Mouse (Mus musculus) intestine, embryonic 16.5 days (tissue): Measurements from ENCODE around the gene Ankrd52. TPM values are rescaled to one million over a fixed set of nuclear protein-coding genes. Genes with fewer than 3 reads are reported as not detected.
A peak's percentile ranks its signal among the peaks of the same experiment; 100 is the strongest.

Source experiments
- ATAC-seq: fragments of 200-750 bp; cut with Nextera tagmentation; 2 replicates; pipeline ENCODE4 v1.8.0; 2017; ENCODE audit warnings: moderate TSS enrichment, moderate library complexity
- H3K27ac ChIP-seq: fragments of 300-500 bp; sonication (generic); 2 replicates; pipeline ENCODE4 v1.5.1; 2014; ENCODE audit warnings: mild to moderate bottlenecking, low read length
- H3K27me3 ChIP-seq: fragments of 300-500 bp; sonication (generic); replicated peaks from 2 replicates; pipeline ENCODE4 v1.6.1; 2014; ENCODE audit warnings: low read length, control low read depth, mixed read lengths; ENCODE audit not compliant: control insufficient read depth, insufficient read depth
- H3K36me3 ChIP-seq: fragments of 300-500 bp; sonication (generic); 2 replicates; pipeline ENCODE4 v1.6.1; 2014; ENCODE audit warnings: low read length, control low read depth; ENCODE audit not compliant: control insufficient read depth, insufficient read depth
- H3K4me1 ChIP-seq: fragments of 300-500 bp; sonication (generic); 2 replicates; pipeline ENCODE4 v1.6.1; 2014; ENCODE audit warnings: low read length, control low read depth, mixed read lengths; ENCODE audit not compliant: control insufficient read depth, insufficient read depth
- H3K4me2 ChIP-seq: fragments of 300-500 bp; sonication (generic); 2 replicates; pipeline ENCODE4 v1.6.1; 2014; ENCODE audit warnings: low read depth, low read length, control low read depth
- H3K4me3 ChIP-seq: fragments of 300-500 bp; sonication (generic); 2 replicates; pipeline ENCODE4 v1.5.1; 2014; ENCODE audit warnings: mild to moderate bottlenecking, low read length
- H3K9ac ChIP-seq: fragments of 300-500 bp; sonication (generic); 2 replicates; pipeline ENCODE4 v1.6.1; 2014; ENCODE audit warnings: low read depth, low read length
- H3K9me3 ChIP-seq: fragments of 300-500 bp; sonication (generic); 2 replicates; pipeline ENCODE4 v1.6.1; 2016; ENCODE audit warnings: low read length, control low read depth; ENCODE audit not compliant: control insufficient read depth
- WGBS: fragments of 180-500 bp; shearing (Covaris S2); extraction: QIAGEN DNeasy Blood & Tissue Kit; methylation state at CpG from one replicate; pipeline ENCODE4 v1.1.7; 2014; 5-methylcytosine and 5-hydroxymethylcytosine counted together
- polyA plus RNA-seq: library from polyadenylated mRNA; unstranded; fragments of >200 nt; fragmentation: Nextera tagmentation; extraction: Ambion mirVana; gene quantifications from 2 replicates; pipeline ENCODE4 v1.2.1, GENCODE M21; 2015

The Ankrd52 gene
- polyA plus RNA-seq, 1 experiment from 2014 or later, result 6.7 TPM

- ATAC-seq, result no peak
- H3K27me3 ChIP-seq, result no peaks in the 10 kb centered on the region
- peak overlapping the region; percentile 88; the same call in 1 of the 2 replicates for H3K9ac ChIP-seq
- peaks cover 26% of the 10 kb centered on the region for H3K4me1 ChIP-seq
- H3K9me3 ChIP-seq, result no peaks in the 10 kb centered on the region
- no peak overlapping the region for H3K27ac ChIP-seq
- peak overlapping the region; percentile 95 for H3K4me3 ChIP-seq
- 71% methylated on average over 2 of the region's 2 CpGs for WGBS
- no peaks in the 10 kb centered on the region; the same call in 1 of the 2 replicates for H3K36me3 ChIP-seq
- peak overlapping the region; percentile 69 for H3K4me2 ChIP-seq
These were observed 38.0 kb upstream of the Ankrd52 start for GRCm38 (mm10) chr10:128338948-128339347.

DNA sequence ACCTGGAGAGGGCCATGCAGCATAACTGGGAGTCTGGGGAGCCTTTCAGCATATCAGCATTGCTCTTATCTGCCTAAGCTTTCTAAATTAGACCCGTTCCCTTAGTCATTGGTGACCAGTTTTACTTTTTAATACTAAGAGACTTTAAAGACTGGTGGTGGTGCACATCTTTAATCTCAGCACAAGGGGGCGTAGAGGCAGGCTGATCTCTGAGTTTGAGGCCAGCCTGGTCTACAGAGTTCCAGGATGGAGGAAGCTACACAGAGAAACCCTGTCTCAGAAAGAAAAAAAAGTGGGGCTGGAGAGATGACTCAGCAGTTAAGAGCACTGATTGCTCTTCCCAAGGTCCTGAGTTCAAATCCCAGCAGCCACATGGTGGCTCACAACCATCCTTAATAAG, 36.7 kb upstream of the Ankrd52 start:
- H3K36me3 ChIP-seq, result no peaks in the 10 kb centered on the region; the same call in 1 of the 2 replicates
- no peak overlapping the region for H3K4me2 ChIP-seq
- peaks cover 33% of the 10 kb centered on the region for H3K4me1 ChIP-seq
- no peak overlapping the region for H3K27ac ChIP-seq
- 72% methylated on average over 2 of the region's 2 CpGs for WGBS
- H3K4me3 ChIP-seq, result no peak overlapping the region
- ATAC-seq, result no peak
- no peaks in the 10 kb centered on the region for H3K9me3 ChIP-seq
- H3K27me3 ChIP-seq, result no peaks in the 10 kb centered on the region
- H3K9ac ChIP-seq, result no peak overlapping the region

DNA sequence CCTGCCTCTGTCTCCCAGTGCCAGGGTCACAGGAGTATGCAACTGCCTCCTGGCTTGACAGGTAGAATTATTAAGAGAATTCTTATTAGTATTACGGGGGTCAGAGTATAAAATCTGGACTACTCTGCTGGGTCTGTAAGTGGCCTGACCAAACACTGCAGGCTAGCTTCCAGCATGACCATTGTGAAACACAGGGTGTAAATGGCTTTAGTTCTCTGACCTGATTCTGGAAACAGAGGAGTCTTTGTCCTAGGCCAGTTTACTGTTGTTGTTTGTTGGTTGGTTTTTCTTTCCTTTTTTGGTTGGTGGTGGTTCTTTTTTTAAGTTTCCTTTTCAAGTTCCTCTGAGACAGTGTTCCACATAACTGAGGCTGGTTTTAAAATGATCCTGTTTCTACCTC, 33.5 kb upstream of the Ankrd52 start:
- Histone ChIP-seq H3K9me3 (no peaks in the 10 kb centered on the region), H3K27me3 (no peaks in the 10 kb centered on the region), H3K36me3 (no peaks in the 10 kb centered on the region; the same call in 1 of the 2 replicates), H3K4me2 (no peak overlapping the region), H3K4me1 (peaks cover 20% of the 10 kb centered on the region), H3K27ac (peak overlapping the region; percentile 32; the same call in 1 of the 2 replicates), H3K9ac (no peak overlapping the region), H3K4me3 (no peak overlapping the region)
- 77% methylated on average over 1 of the region's 1 CpGs for WGBS
- no peak for ATAC-seq

DNA sequence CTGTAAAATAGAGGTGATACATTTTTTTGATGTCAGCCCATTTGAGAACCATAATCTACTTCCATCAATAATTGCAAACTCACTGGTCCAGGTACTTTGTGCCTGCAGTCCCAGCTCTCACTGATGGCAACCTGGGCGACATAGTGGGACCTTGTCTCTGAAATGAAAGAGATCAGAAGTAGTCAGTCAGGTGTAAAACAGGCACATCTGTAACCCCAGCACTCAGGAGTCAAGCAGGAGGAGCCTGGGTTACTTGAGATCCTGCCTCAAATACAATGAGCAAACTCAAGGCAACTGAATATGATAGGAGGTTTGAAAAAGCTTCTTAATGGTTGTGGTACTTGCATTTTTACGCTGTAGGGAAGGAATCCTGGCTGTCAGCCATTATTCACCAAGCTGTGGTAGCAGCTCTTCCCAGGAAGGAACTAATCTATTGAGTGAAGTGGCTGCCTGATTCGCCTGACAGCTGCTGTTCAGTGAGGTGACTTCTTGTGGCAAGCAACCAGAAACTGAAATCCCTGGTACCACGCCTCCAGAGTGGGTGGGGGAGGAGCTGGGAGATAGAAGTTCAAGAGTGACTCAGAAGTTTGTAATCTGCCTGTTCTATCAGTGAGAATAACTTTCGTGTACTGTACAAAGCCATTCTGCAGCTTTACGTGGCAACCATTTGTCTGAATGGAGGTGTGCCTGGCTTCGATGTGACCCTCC, 32.2 kb upstream of the Ankrd52 start:
- peak overlapping the region; percentile 87 for H3K27ac ChIP-seq
- no peak overlapping the region for H3K9ac ChIP-seq
- peak; percentile 92 for ATAC-seq
- H3K4me2 ChIP-seq, result peak overlapping the region; percentile 23
- H3K4me3 ChIP-seq, result peak overlapping the region; percentile 9
- no peaks in the 10 kb centered on the region for H3K9me3 ChIP-seq
- no peaks in the 10 kb centered on the region for H3K27me3 ChIP-seq
- WGBS, result 19% methylated on average over 7 of the region's 7 CpGs
- H3K4me1 ChIP-seq, result peaks cover 9% of the 10 kb centered on the region
- H3K36me3 ChIP-seq, result no peaks in the 10 kb centered on the region; the same call in 1 of the 2 replicates

- Histone ChIP-seq H3K9ac (no peak overlapping the region), H3K27ac (no peak overlapping the region), H3K27me3 (no peaks in the 10 kb centered on the region), H3K4me2 (no peak overlapping the region), H3K9me3 (no peaks in the 10 kb centered on the region), H3K4me3 (no peak overlapping the region), H3K36me3 (peaks cover 5% of the 10 kb centered on the region), H3K4me1 (peaks cover 9% of the 10 kb centered on the region)
- WGBS, result 85% methylated on average over 8 of the region's 8 CpGs
- no peak for ATAC-seq
These were observed 29.4 kb upstream of the Ankrd52 start for GRCm38 (mm10) chr10:128347541-128347940.

- H3K9me3 ChIP-seq, result no peaks in the 10 kb centered on the region
- H3K9ac ChIP-seq, result no peak overlapping the region
- 54% methylated on average over 2 of the region's 2 CpGs for WGBS
- no peak overlapping the region for H3K4me2 ChIP-seq
- no peaks in the 10 kb centered on the region for H3K27me3 ChIP-seq
- no peak overlapping the region for H3K4me3 ChIP-seq
- H3K4me1 ChIP-seq, result no peaks in the 10 kb centered on the region
- no peak overlapping the region for H3K27ac ChIP-seq
- H3K36me3 ChIP-seq, result peaks cover 20% of the 10 kb centered on the region
- no peak for ATAC-seq
These were observed 18.1 kb upstream of the Ankrd52 start for GRCm38 (mm10) chr10:128358796-128359195.

DNA sequence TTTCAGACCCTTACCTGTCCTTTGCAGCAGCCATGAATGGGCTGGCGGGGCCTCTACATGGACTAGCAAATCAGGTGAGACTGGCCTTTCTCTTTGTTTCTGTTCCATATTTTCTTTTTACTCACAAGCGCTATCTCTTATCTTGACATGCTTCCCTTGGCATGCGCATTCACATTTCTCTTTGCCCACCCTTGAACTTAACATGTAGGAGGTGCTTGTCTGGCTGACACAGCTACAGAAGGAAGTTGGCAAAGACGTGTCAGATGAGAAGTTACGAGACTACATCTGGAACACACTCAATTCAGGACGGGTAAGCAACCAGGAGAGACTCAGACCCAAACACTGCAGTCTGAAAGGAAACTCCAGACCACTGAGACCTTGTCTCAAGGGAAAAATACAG, 17.7 kb upstream of the Ankrd52 start:
- Histone ChIP-seq H3K27ac (no peak overlapping the region), H3K27me3 (no peaks in the 10 kb centered on the region), H3K9ac (no peak overlapping the region), H3K9me3 (no peaks in the 10 kb centered on the region), H3K4me1 (no peaks in the 10 kb centered on the region), H3K36me3 (peaks cover 17% of the 10 kb centered on the region), H3K4me2 (no peak overlapping the region), H3K4me3 (no peak overlapping the region)
- ATAC-seq, result no peak
- WGBS, result 90% methylated on average over 6 of the region's 6 CpGs

DNA sequence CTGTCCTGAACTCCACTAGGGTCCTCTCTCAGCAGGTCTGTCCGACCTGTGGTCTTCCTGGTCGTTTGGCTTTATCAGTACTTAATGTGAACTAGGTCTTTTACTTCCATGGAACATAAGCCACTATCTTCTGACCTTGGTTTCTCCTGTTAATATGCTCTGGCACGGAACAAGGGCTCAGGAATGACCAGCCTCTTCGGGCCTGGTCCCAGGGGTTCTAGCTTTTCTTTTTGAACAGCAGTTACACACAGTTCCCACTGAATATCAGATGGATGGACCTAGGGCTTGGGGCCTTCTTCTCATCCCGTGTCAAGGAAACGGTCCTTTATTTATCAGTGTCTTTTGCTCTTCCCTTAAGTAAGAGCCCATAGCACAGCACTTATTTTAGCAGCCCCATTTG, 15.1 kb upstream of the Ankrd52 start:
- Histone ChIP-seq H3K27ac (no peak overlapping the region), H3K4me3 (no peak overlapping the region), H3K9ac (no peak overlapping the region), H3K9me3 (no peaks in the 10 kb centered on the region), H3K27me3 (no peaks in the 10 kb centered on the region), H3K4me1 (no peaks in the 10 kb centered on the region), H3K36me3 (peaks cover 17% of the 10 kb centered on the region), H3K4me2 (no peak overlapping the region)
- whole genome bisulfite sequencing, result 90% methylated on average over 6 of the region's 6 CpGs
- no peak for ATAC-seq

DNA sequence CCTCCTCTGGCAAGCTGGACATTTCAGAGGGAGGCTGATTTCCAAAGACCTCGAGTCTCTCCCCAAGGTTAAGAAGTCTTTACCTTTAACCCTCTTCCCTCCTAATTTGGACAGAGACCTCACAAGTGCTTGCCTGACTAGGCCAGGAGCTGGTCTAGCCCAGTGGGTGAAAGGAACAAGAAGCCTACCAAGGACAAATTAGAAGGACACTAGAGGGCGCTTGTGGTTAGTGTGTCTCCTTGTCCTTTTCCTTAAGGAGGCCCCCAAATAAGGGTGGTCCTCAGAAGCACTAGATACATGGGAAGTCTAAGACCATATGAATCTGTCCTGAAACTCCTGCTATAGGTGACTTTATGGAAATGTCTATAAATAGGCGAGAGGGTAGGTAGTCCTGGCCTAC, 14.3 kb upstream of the Ankrd52 start:
- no peak overlapping the region for H3K27ac ChIP-seq
- peaks cover 17% of the 10 kb centered on the region for H3K36me3 ChIP-seq
- no peaks in the 10 kb centered on the region for H3K27me3 ChIP-seq
- no peaks in the 10 kb centered on the region for H3K4me1 ChIP-seq
- 0 out of 2 replicates have a peak, but pooled peaks have one; percentile 21 for ATAC-seq
- H3K9ac ChIP-seq, result no peak overlapping the region
- WGBS, result 49% methylated on average over 3 of the region's 3 CpGs
- H3K4me2 ChIP-seq, result no peak overlapping the region
- H3K4me3 ChIP-seq, result no peak overlapping the region
- no peaks in the 10 kb centered on the region for H3K9me3 ChIP-seq
